Mouse (Mus musculus) MEL (cell line): Measurements from ENCODE around the gene Gm8279.
"Not testable (repeated sequence)": the region's sequence is repeated elsewhere in the genome, so short reads cannot be mapped to it uniquely, and the experiment has no call there.

ENCODE experiments used
- CTCF ChIP-seq, 3 experiments: IDR thresholded peaks in 2 of 3; conservative IDR thresholded peaks in 1 of 3; 2 replicates each; pipeline ENCODE4 v1.5.1; 2011 to 2012; ENCODE audit warnings: low read length in 3 of 3, low read depth in 2 of 3, mild to moderate bottlenecking in 2 of 3, improper control_type of control experiment in 1 of 3, inconsistent platforms in 1 of 3, mixed read lengths in 1 of 3, moderate library complexity in 1 of 3; ENCODE audit not compliant: control insufficient read depth in 1 of 3, insufficient read depth in 1 of 3, poor library complexity in 1 of 3, severe bottlenecking in 1 of 3
- EP300 ChIP-seq, 2 experiments: IDR thresholded peaks; 2 replicates each; pipeline ENCODE4 v1.6.1; 2011; ENCODE audit warnings: improper control_type of control experiment in 2 of 2, low read length in 2 of 2, low read depth in 1 of 2, mild to moderate bottlenecking in 1 of 2
- GATA1 ChIP-seq: IDR thresholded peaks from 2 replicates; pipeline ENCODE4 v1.6.1; 2011; ENCODE audit warnings: low read depth, low read length, improper control_type of control experiment
- HCFC1 ChIP-seq: IDR thresholded peaks from 2 replicates; pipeline ENCODE4 v1.6.1; 2012; ENCODE audit warnings: low read depth, mild to moderate bottlenecking, inconsistent platforms, low read length, improper control_type of control experiment, moderate library complexity
- MAZ ChIP-seq: IDR thresholded peaks from 2 replicates; pipeline ENCODE4 v1.6.1; 2012; ENCODE audit warnings: low read depth, mild to moderate bottlenecking, inconsistent platforms, low read length, improper control_type of control experiment
- MYB ChIP-seq: IDR thresholded peaks from 2 replicates; pipeline ENCODE4 v1.6.1; 2011; ENCODE audit warnings: mild to moderate bottlenecking, low read depth, low read length, improper control_type of control experiment
- NRF1 ChIP-seq: IDR thresholded peaks from 2 replicates; pipeline ENCODE4 v1.6.1; 2014; ENCODE audit warnings: low read depth, mild to moderate bottlenecking, inconsistent platforms, low read length, improper control_type of control experiment, moderate library complexity; ENCODE audit not compliant: poor library complexity, insufficient read depth, severe bottlenecking
- POLR2A ChIP-seq, 2 experiments: IDR thresholded peaks; 2 replicates each; pipeline ENCODE4 v1.6.1; 2011 to 2012; ENCODE audit warnings: low read length in 2 of 2, mild to moderate bottlenecking in 2 of 2, control low read depth in 1 of 2, improper control_type of control experiment in 1 of 2, low read depth in 1 of 2, moderate library complexity in 1 of 2; ENCODE audit not compliant: control insufficient read depth in 1 of 2, insufficient read depth in 1 of 2, poor library complexity in 1 of 2
- USF1 ChIP-seq: IDR thresholded peaks from 2 replicates; pipeline ENCODE4 v1.6.1; 2014; ENCODE audit warnings: low read depth, mild to moderate bottlenecking, inconsistent platforms, low read length, improper control_type of control experiment, moderate library complexity
- ZC3H11A ChIP-seq: IDR thresholded peaks from 2 replicates; pipeline ENCODE4 v1.6.1; 2012; ENCODE audit warnings: low read depth, mild to moderate bottlenecking, inconsistent platforms, low read length, improper control_type of control experiment

- TF ChIP-seq CTCF (IDR thresholded peaks at IDR 0.05 in 2 of 3, conservative IDR thresholded peaks at IDR 0.05 in 1 of 3; ENCODE audit: control insufficient read depth in 1 of 3, insufficient read depth in 1 of 3, low read depth in 2 of 3, low read length in 3 of 3, poor library complexity in 1 of 3, severe bottlenecking in 1 of 3); MYB; USF1; POLR2A (IDR thresholded peaks at IDR 0.05; ENCODE audit: control insufficient read depth in 1 of 2, insufficient read depth in 1 of 2, low read depth in 1 of 2, low read length in 2 of 2, poor library complexity in 1 of 2); ZC3H11A; GATA1; EP300 (IDR thresholded peaks at IDR 0.05; ENCODE audit: low read depth in 1 of 2, low read length in 2 of 2); NRF1; MAZ; HCFC1: not testable (repeated sequence)
Measured at GRCm38 (mm10) chr14:5164235-5164634, 32.9 kb downstream of the Gm8279 start, which contains the start of gene Gm3317.
